Mouse (Mus musculus) liver, adult 2 months (tissue): ENCODE data around the gene Acaa1a. TPM values are rescaled to one million over a fixed set of nuclear protein-coding genes. Genes with fewer than 3 reads are reported as not detected.
"Not testable (repeated sequence)": the region's sequence is repeated elsewhere in the genome, so short reads cannot be mapped to it uniquely, and the experiment has no call there.

Experiments used
- DNase-seq: peaks from one replicate; pipeline ENCODE4 v3.0.0-alpha.2; 2011; ENCODE audit warnings: low read depth, low spot score; ENCODE audit errors: extremely low read depth
- H3K27ac ChIP-seq: fragments of 200-500 bp; replicated peaks from 2 replicates; pipeline ENCODE4 v1.5.1; 2012; ENCODE audit warnings: low read depth, mild to moderate bottlenecking, control low read depth, inconsistent platforms, low read length; ENCODE audit not compliant: insufficient read depth
- H3K27me3 ChIP-seq: fragments of 200-500 bp; 2 replicates; pipeline ENCODE4 v1.6.1; 2012; ENCODE audit warnings: mild to moderate bottlenecking, moderate library complexity, low read length, inconsistent platforms; ENCODE audit not compliant: control insufficient read depth, insufficient read depth
- H3K36me3 ChIP-seq: fragments of 200-500 bp; 2 replicates; pipeline ENCODE4 v1.6.1; 2012; ENCODE audit warnings: low read length, inconsistent platforms; ENCODE audit not compliant: control insufficient read depth, insufficient read depth
- H3K4me1 ChIP-seq: fragments of 200-500 bp; 2 replicates; pipeline ENCODE4 v1.6.1; 2011; ENCODE audit warnings: low read length; ENCODE audit not compliant: control insufficient read depth, insufficient read depth
- H3K4me3 ChIP-seq: fragments of 200-500 bp; 2 replicates; pipeline ENCODE4 v1.5.1; 2011; ENCODE audit warnings: low read depth, mild to moderate bottlenecking, control low read depth, low read length, moderate library complexity; ENCODE audit not compliant: insufficient read depth
- H3K79me2 ChIP-seq: fragments of 200-500 bp; 2 replicates; pipeline ENCODE4 v1.6.1; 2012; ENCODE audit warnings: inconsistent platforms, mild to moderate bottlenecking, low read length, moderate library complexity; ENCODE audit not compliant: control insufficient read depth, insufficient read depth
- H3K9ac ChIP-seq: fragments of 200-500 bp; 2 replicates; pipeline ENCODE4 v1.6.1; 2012; ENCODE audit warnings: low read depth, mild to moderate bottlenecking, control low read depth, inconsistent platforms, low read length
- CTCF ChIP-seq: fragments of 200-500 bp; IDR thresholded peaks from 2 replicates; pipeline ENCODE4 v1.5.1; 2011; ENCODE audit warnings: low read depth, low read length, control low read depth
- POLR2A ChIP-seq: fragments of 200-500 bp; IDR thresholded peaks from 2 replicates; pipeline ENCODE4 v1.6.1; 2011; ENCODE audit warnings: low read length, control low read depth; ENCODE audit not compliant: insufficient read depth; ENCODE audit errors: extremely low read depth
- WGBS: fragments of 180-500 bp; shearing (Covaris S2); methylation state at CpG from one replicate; pipeline ENCODE4 v1.1.7; 2018; 5-methylcytosine and 5-hydroxymethylcytosine counted together
- polyA plus RNA-seq: library from polyadenylated mRNA; depleted of rRNA; stranded (reverse); fragments of >200 nt; gene quantifications from 2 replicates; pipeline ENCODE4 v1.2.3, GENCODE M21; 2012
- total RNA-seq: library from RNA; depleted of rRNA; stranded (reverse); fragments of >200 nt; gene quantifications from 2 replicates; pipeline ENCODE4 v1.2.3, GENCODE M21; 2014

Gene Acaa1a
- total and polyA plus RNA-seq, 2 experiments = 170 to 280 TPM

DNA sequence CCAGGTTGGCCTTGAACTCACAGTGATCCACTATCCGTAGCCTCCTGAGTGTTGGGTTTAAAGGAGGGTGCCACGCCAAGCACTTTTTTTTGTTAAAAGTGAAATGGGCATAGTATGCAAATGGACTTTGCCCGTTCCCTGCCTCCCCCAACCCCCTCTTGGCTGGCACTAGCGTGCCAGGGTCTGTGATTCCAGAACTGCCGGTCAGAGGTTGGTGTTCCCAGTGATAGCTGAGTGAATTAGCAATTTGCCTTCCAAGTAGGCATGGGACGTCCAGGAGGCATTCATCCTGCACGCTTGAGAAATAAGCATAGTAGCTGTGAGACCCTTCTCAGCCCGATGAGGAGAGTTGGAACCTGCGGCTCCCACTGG is 18.6 kb downstream of the Acaa1a start:
- 10% methylated on average over 9 of the region's 9 CpGs for WGBS
- Histone ChIP-seq H3K27ac (peak overlapping the region; percentile 80), H3K79me2 (peaks cover 16% of the 10 kb centered on the region; the same call in 1 of the 2 replicates), H3K4me3 (peak overlapping the region; percentile 68), H3K27me3 (no peaks in the 10 kb centered on the region), H3K36me3 (peaks cover 34% of the 10 kb centered on the region), H3K9ac (peak overlapping the region; percentile 92), H3K4me1 (no peaks in the 10 kb centered on the region)
- TF ChIP-seq POLR2A (no peak), CTCF (no peak)
- DNase-seq = peak; percentile 94

DNA sequence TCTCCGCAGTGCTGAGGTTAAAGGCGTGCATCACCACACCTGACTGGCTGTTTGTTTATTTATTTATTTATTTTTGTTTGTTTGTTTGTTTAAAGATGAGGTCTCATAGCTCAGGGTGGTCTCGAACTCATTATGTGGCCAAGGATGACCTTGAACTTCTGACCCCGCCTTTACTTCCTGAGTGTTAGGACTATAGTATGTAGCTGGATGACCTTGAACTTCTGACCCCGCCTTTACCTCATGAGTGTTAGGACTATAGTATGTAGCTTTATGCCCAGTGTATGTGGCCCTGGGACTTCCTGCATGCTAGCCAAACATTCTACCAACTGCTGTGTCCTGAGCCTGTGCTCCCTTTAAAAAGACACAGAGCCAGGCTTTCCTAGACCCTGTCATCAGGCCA is 21.9 kb downstream of the Acaa1a start:
- Histone ChIP-seq H3K27ac (no peak overlapping the region), H3K9ac (no peak overlapping the region), H3K27me3 (no peaks in the 10 kb centered on the region), H3K79me2 (peaks cover 16% of the 10 kb centered on the region; the same call in 1 of the 2 replicates), H3K4me1 (no peaks in the 10 kb centered on the region), H3K4me3 (no peak overlapping the region), H3K36me3 (peaks cover 53% of the 10 kb centered on the region)
- no peak for DNase-seq
- 90% methylated on average over 5 of the region's 5 CpGs for WGBS
- no peak for TF ChIP-seq CTCF
- TF ChIP-seq POLR2A = no peak

- TF ChIP-seq CTCF (no peak), POLR2A (no peak)
These were observed 23.8 kb downstream of the Acaa1a start for GRCm38 (mm10) chr9:119363229-119363628.

DNA sequence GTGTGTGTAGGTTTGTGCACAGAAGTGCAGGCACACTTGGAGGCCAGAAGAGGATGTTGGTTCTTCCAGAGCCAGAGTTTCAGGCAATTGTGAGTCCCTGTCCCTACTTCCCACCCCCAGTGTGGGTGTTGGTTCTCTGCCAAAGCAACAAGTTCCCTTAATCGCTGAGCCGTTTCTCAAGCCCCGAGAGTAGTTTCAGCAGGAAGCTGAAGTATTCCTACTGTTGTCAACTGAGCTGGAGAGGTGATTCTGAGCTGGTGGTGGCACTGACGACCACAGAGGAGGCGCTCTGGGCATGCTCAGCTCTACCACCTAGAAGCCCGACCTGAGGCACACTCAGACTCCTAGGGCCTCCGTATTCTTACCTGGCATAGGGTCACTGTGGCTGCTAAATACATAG is 25.8 kb downstream of the Acaa1a start, which contains the start of gene Slc22a14:
Gene Slc22a14 (minus strand): TSS at position 270 of the 400 bp plus-strand sequence.
- 66% methylated on average over 7 of the region's 7 CpGs for WGBS
- DNase-seq = no peak
- Histone ChIP-seq H3K36me3 (peaks cover 61% of the 10 kb centered on the region), H3K27me3 (no peaks in the 10 kb centered on the region), H3K79me2 (peaks cover 8% of the 10 kb centered on the region; the same call in 1 of the 2 replicates), H3K9ac (no peak within 1 kb of the TSS), H3K4me1 (no peaks in the 10 kb centered on the region), H3K27ac (no peak within 1 kb of the TSS), H3K4me3 (no peak within 1 kb of the TSS)
- TF ChIP-seq POLR2A = no peak
- TF ChIP-seq CTCF = no peak

More at GRCm38 (mm10) chr9:119363229-119363628, 23.8 kb downstream of the Acaa1a start:
- Histone ChIP-seq H3K27ac (no peak overlapping the region), H3K4me3 (no peak overlapping the region), H3K9ac (no peak overlapping the region), H3K36me3 (peaks cover 59% of the 10 kb centered on the region), H3K4me1 (no peaks in the 10 kb centered on the region), H3K79me2 (peaks cover 15% of the 10 kb centered on the region; the same call in 1 of the 2 replicates), H3K27me3 (no peaks in the 10 kb centered on the region)
- 83% methylated on average over 12 of the region's 12 CpGs for WGBS
- DNase-seq = no peak

- H3K79me2 ChIP-seq = no peaks in the 10 kb centered on the region
- 0 out of 2 replicates have a peak overlapping the region, but pooled peaks have one; percentile 4 for H3K27ac ChIP-seq
- H3K9ac ChIP-seq = no peak overlapping the region
- peaks cover 54% of the 10 kb centered on the region for H3K36me3 ChIP-seq
- no peaks in the 10 kb centered on the region for H3K27me3 ChIP-seq
- no peak overlapping the region for H3K4me3 ChIP-seq
- no peaks in the 10 kb centered on the region for H3K4me1 ChIP-seq
- TF ChIP-seq CTCF = no peak
- no peak for TF ChIP-seq POLR2A
- WGBS = 29% methylated on average over 3 of the region's 3 CpGs
- DNase-seq = peak; percentile 88
These were observed 28.9 kb downstream of the Acaa1a start for GRCm38 (mm10) chr9:119368367-119368766.

DNA sequence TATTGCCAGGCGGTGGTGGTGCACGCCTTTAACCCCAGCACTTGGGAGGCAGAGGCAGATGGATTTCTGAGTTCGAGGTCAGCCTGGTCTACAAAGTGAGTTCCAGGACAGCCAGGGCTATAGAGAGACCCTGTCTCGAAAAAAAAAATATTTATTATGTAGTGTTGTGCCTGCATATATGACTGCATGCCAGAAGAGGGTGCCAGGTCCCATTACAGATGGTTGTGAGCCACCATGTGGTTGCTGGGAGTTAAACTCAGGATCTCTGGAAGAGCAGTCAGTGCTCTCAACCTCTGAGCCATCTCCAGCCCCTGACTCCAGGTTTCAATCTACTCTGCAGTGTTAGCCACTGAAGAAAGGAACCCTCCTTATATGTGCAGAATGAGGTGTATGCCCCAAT is 31.3 kb downstream of the Acaa1a start:
- not testable (repeated sequence) for H3K4me1 ChIP-seq, H3K4me3 ChIP-seq, DNase-seq, H3K9ac ChIP-seq, H3K79me2 ChIP-seq, H3K27me3 ChIP-seq, H3K27ac ChIP-seq
- H3K36me3 ChIP-seq = peaks cover 57% of the 10 kb centered on the region
- WGBS = 93% methylated on average over 4 of the region's 4 CpGs
